Mouse (Mus musculus): Measurements from ENCODE around the gene Atp6v1g1. TPM values are rescaled to one million over a fixed set of nuclear protein-coding genes. Genes with fewer than 3 reads are reported as not detected.

Gene Atp6v1g1
- polyA plus RNA-seq, 1 experiment: not detected

- Histone ChIP-seq H3K4me1 (ENCODE audit: control insufficient read depth, insufficient read depth, low read length) (peaks cover 10% of the 10 kb centered on the region), H3K27ac (ENCODE audit: insufficient read depth, low read depth, low read length) (no peak overlapping the region), H3K4me3 (ENCODE audit: insufficient read depth, low read depth, low read length) (no peak overlapping the region)
- 72% methylated on average over 4 of the region's 4 CpGs for WGBS
- no peak for TF ChIP-seq POLR2A (IDR thresholded peaks at IDR 0.05; ENCODE audit: insufficient read depth, low read depth, low read length)
Observed at GRCm38 (mm10) chr4:63553789-63554576, 9.4 kb downstream of the Atp6v1g1 start.

GRCm38 (mm10) chr4:63554616-63555015 is 10.0 kb downstream of the Atp6v1g1 start:
- no peak for TF ChIP-seq CTCF (IDR thresholded peaks at IDR 0.05; ENCODE audit: insufficient read depth, low read depth, low read length)
- TF ChIP-seq POLR2A (IDR thresholded peaks at IDR 0.05; ENCODE audit: insufficient read depth, low read depth, low read length): no peak
- Histone ChIP-seq H3K27ac (ENCODE audit: insufficient read depth, low read depth, low read length) (no peak overlapping the region), H3K4me3 (ENCODE audit: insufficient read depth, low read depth, low read length) (no peak overlapping the region), H3K4me1 (ENCODE audit: control insufficient read depth, insufficient read depth, low read length) (peaks cover 16% of the 10 kb centered on the region)
- WGBS: 66% methylated on average over 3 of the region's 3 CpGs

- 94% methylated on average over 2 of the region's 2 CpGs for WGBS
- TF ChIP-seq CTCF (IDR thresholded peaks at IDR 0.05; ENCODE audit: insufficient read depth, low read depth, low read length): no peak
- no peak for TF ChIP-seq POLR2A (IDR thresholded peaks at IDR 0.05; ENCODE audit: insufficient read depth, low read depth, low read length)
- peaks cover 20% of the 10 kb centered on the region for H3K4me1 ChIP-seq (ENCODE audit: control insufficient read depth, insufficient read depth, low read length)
- H3K4me3 ChIP-seq (ENCODE audit: insufficient read depth, low read depth, low read length): no peak overlapping the region
- H3K27ac ChIP-seq (ENCODE audit: insufficient read depth, low read depth, low read length): no peak overlapping the region
Observed at GRCm38 (mm10) chr4:63555111-63555510, 10.5 kb downstream of the Atp6v1g1 start.

GRCm38 (mm10) chr4:63556665-63557064 is 12.1 kb downstream of the Atp6v1g1 start:
- TF ChIP-seq CTCF (IDR thresholded peaks at IDR 0.05; ENCODE audit: insufficient read depth, low read depth, low read length): no peak
- no peak for TF ChIP-seq POLR2A (IDR thresholded peaks at IDR 0.05; ENCODE audit: insufficient read depth, low read depth, low read length)
- 59% methylated on average over 5 of the region's 5 CpGs for WGBS

GRCm38 (mm10) chr4:63557124-63558059 is 12.8 kb downstream of the Atp6v1g1 start:
- Histone ChIP-seq H3K4me3 (ENCODE audit: insufficient read depth, low read depth, low read length) (no peak overlapping the region), H3K27ac (ENCODE audit: insufficient read depth, low read depth, low read length) (no peak overlapping the region), H3K4me1 (ENCODE audit: control insufficient read depth, insufficient read depth, low read length) (peaks cover 33% of the 10 kb centered on the region)
- WGBS: 49% methylated on average over 16 of the region's 16 CpGs
- no peak for TF ChIP-seq POLR2A (IDR thresholded peaks at IDR 0.05; ENCODE audit: insufficient read depth, low read depth, low read length)
- TF ChIP-seq CTCF (IDR thresholded peaks at IDR 0.05; ENCODE audit: insufficient read depth, low read depth, low read length): no peak

More at GRCm38 (mm10) chr4:63556665-63557064, 12.1 kb downstream of the Atp6v1g1 start:
- Histone ChIP-seq H3K4me3 (ENCODE audit: insufficient read depth, low read depth, low read length) (no peak overlapping the region), H3K27ac (ENCODE audit: insufficient read depth, low read depth, low read length) (no peak overlapping the region), H3K4me1 (ENCODE audit: control insufficient read depth, insufficient read depth, low read length) (peaks cover 30% of the 10 kb centered on the region)

- TF ChIP-seq POLR2A (IDR thresholded peaks at IDR 0.05; ENCODE audit: insufficient read depth, low read depth, low read length) (peak; percentile 81), CTCF (IDR thresholded peaks at IDR 0.05; ENCODE audit: insufficient read depth, low read depth, low read length) (peak; percentile 42; the same call in 1 of the 2 replicates)
- Histone ChIP-seq H3K4me3 (ENCODE audit: insufficient read depth, low read depth, low read length) (peak within 1 kb of the TSS; percentile 61), H3K4me1 (ENCODE audit: control insufficient read depth, insufficient read depth, low read length) (peaks cover 33% of the 10 kb centered on the region), H3K27ac (ENCODE audit: insufficient read depth, low read depth, low read length) (peak within 1 kb of the TSS; percentile 32)
- WGBS: under 1% methylated on average over 81 of the region's 81 CpGs
Observed at GRCm38 (mm10) chr4:63558407-63559081, 14.0 kb downstream of the Atp6v1g1 start, which contains the start of gene Tmem268. Tmem268 (plus strand) TSS chr4:63558781.

- 0 out of 2 replicates have a peak overlapping the region, but pooled peaks have one; percentile 32 for H3K27ac ChIP-seq (ENCODE audit: insufficient read depth, low read depth, low read length)
- H3K4me1 ChIP-seq (ENCODE audit: control insufficient read depth, insufficient read depth, low read length): peaks cover 33% of the 10 kb centered on the region
- TF ChIP-seq CTCF (IDR thresholded peaks at IDR 0.05; ENCODE audit: insufficient read depth, low read depth, low read length): no peak
- TF ChIP-seq POLR2A (IDR thresholded peaks at IDR 0.05; ENCODE audit: insufficient read depth, low read depth, low read length): no peak
- WGBS: 25% methylated on average over 9 of the region's 9 CpGs
- peak overlapping the region; percentile 61 for H3K4me3 ChIP-seq (ENCODE audit: insufficient read depth, low read depth, low read length)
Observed at GRCm38 (mm10) chr4:63559127-63559697, 14.6 kb downstream of the Atp6v1g1 start.

GRCm38 (mm10) chr4:63560079-63560478 is 15.5 kb downstream of the Atp6v1g1 start:
- WGBS: 70% methylated on average over 8 of the region's 8 CpGs
- TF ChIP-seq CTCF (IDR thresholded peaks at IDR 0.05; ENCODE audit: insufficient read depth, low read depth, low read length) (no peak), POLR2A (IDR thresholded peaks at IDR 0.05; ENCODE audit: insufficient read depth, low read depth, low read length) (no peak)

More at GRCm38 (mm10) chr4:63560079-63560478, 15.5 kb downstream of the Atp6v1g1 start:
- H3K4me1 ChIP-seq (ENCODE audit: control insufficient read depth, insufficient read depth, low read length): peaks cover 33% of the 10 kb centered on the region
- no peak overlapping the region for H3K4me3 ChIP-seq (ENCODE audit: insufficient read depth, low read depth, low read length)
- no peak overlapping the region for H3K27ac ChIP-seq (ENCODE audit: insufficient read depth, low read depth, low read length)

Data from olfactory bulb, adult 2 months (tissue).